Mouse (Mus musculus) testis, adult 2 months (tissue): ENCODE measurements around the gene Picalm.

Experiments
- CTCF ChIP-seq: fragments of 200-500 bp; IDR thresholded peaks from 2 replicates; pipeline ENCODE4 v1.5.1; 2012; ENCODE audit warnings: low read depth, mild to moderate bottlenecking, inconsistent platforms, low read length, moderate library complexity; ENCODE audit not compliant: control insufficient read depth, insufficient read depth, insufficient replicate concordance
- POLR2A ChIP-seq: fragments of 200-500 bp; IDR thresholded peaks from 2 replicates; pipeline ENCODE4 v1.6.1; 2012; ENCODE audit warnings: low read depth, mild to moderate bottlenecking, inconsistent platforms, low read length, moderate library complexity; ENCODE audit not compliant: control insufficient read depth

GRCm38 (mm10) chr7:90116100-90116499 lies 13.9 kb upstream of the Picalm start:
- TF ChIP-seq CTCF (no peak), POLR2A (no peak)
